Mouse (Mus musculus) left cerebral cortex, postnatal 36 days (tissue): Measurements from ENCODE around the gene Tff2. TPM values are rescaled to one million over a fixed set of nuclear protein-coding genes. Genes with fewer than 3 reads are reported as not detected.
A peak's percentile ranks its signal among the peaks of the same experiment; 100 is the strongest.

Experiments used
- DNase-seq, 2 experiments: peaks; one replicate each; pipeline ENCODE4 v3.0.0; 2021 to 2022; ENCODE audit warnings: low spot score in 2 of 2, mixed read lengths in 1 of 2
- intact Hi-C: fragments of 180-260 bp; cut with DNase I; formaldehyde crosslinking; loops from one replicate; pipeline ENCODE4 v1.15.1; 2025
- total RNA-seq, 2 experiments: library from RNA; stranded (reverse); gene quantifications; 2 replicates each; pipeline ENCODE4 v1.2.3; 2021

The Tff2 gene
- total RNA-seq, 2 experiments from 2014 or later, result not detected

DNA sequence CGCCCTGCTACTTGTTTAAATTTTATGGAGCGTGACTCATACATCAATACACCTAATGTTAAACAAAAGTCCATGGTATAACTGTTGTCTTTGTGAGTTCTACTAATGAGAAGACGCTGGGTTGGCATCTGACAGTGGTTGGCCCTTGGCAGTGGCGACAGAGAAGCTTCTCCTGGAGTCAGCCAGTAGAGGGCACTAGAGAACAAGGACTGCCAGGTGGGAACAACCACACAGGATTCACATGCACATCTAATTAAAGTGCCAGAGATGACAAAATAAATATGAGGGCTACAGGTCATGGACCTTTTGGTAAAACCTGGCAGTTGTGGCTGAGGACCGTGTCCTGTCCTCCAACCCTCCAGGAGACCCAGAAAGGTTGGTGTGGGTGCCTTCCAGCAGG, 5.7 kb downstream of the Tff2 start:
- DNase-seq, result peak; percentile 39 to 53
- intact Hi-C loops, result loop anchor here (2.0 kb wide), 1 partner anchor 48 kb away; no protein-coding TSS in a partner anchor

GRCm38 (mm10) chr17:31136821-31137220, 7.3 kb downstream of the Tff2 start:
- DNase-seq, result no peak
- intact Hi-C loops, result no loop called here

GRCm38 (mm10) chr17:31136291-31136690, 7.8 kb downstream of the Tff2 start:
- intact Hi-C loops, result no loop called here
- no peak for DNase-seq

- intact Hi-C loops, result no loop called here
- DNase-seq, result no peak
These were observed 9.2 kb downstream of the Tff2 start for GRCm38 (mm10) chr17:31134913-31135312.

GRCm38 (mm10) chr17:31133776-31134175, 10.3 kb downstream of the Tff2 start:
- DNase-seq, result no peak
- intact Hi-C loops, result no loop called here

DNA sequence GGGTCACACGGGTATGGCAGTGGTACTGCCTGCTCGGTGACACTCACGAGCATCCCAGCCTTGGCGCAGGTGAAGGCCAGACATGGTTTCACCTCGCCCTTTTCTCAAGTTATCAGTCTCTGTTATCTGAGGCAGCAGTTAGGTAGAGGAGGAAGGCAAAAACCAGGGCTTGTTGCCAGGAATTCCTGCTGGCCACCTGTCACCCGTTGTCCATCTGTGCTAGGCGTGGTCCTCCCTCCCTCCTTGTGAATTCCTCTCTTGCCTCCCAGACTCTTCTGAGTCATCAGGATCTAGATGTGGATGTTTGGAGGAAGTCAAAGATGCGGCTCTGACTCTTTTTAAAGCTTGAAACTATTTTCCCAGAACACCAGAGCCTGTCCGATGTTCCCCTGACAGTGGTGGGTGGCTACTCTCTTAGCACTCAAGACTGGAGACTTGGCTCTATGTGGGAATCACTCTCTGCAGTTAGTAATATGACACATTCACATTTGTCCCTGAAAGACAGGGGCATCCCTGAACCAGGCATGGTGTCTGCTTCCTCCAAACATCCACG, 12.7 kb downstream of the Tff2 start:
- peak in 1 of 2 experiments; percentile 46 for DNase-seq
- intact Hi-C loops, result no loop called here

DNA sequence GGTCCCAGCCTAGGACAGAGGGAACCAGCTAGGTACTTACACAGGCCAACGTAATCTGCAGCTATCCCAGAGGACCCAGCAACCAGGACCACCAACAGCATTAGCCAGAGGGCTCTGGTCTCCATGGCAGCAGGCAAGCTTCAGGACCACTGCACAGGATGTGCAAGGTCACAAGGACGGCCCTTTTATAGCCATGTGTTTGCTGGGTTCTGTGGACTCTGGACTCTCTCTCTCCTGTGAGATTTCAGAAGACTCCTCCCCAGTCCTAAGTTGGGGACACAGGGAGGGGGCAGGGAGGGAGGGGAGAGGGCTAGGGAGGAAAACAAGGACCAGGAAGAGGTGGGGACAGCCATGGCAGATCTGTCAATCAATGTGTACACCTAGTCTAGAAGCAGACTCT, 14.6 kb downstream of the Tff2 start, which contains the start of gene Tff3:
Gene Tff3 (minus strand): TSS at position 195 of the 400 bp plus-strand sequence.
- no peak for DNase-seq
- intact Hi-C loops, result no loop called here

GRCm38 (mm10) chr17:31128708-31129318, 15.3 kb downstream of the Tff2 start:
- DNase-seq, result no peak
- intact Hi-C loops, result no loop called here

- intact Hi-C loops, result no loop called here
- DNase-seq, result peak; percentile 42 to 53
These were observed 18.4 kb downstream of the Tff2 start for GRCm38 (mm10) chr17:31125548-31126266.

DNA sequence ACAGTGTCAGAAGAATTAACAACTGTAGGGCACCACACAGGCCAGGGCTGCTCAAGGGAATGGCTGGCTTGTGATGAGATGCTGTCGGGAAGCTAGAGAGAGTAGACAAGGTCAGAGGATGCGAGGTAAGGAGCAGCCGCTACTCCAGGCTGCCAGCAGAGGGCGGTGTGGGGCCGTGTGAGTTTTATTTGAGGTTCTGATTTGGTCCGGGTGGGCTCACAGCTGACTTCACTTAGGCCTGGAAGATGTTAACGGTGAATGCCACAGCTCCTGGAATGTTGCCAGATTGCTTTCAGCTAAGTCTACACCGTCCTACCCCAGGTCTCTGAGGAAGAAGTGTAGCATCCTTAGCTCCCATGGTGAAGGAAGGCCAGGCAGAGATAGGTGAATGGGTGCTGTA, 22.1 kb downstream of the Tff2 start:
- no peak for DNase-seq
- intact Hi-C loops, result no loop called here

DNA sequence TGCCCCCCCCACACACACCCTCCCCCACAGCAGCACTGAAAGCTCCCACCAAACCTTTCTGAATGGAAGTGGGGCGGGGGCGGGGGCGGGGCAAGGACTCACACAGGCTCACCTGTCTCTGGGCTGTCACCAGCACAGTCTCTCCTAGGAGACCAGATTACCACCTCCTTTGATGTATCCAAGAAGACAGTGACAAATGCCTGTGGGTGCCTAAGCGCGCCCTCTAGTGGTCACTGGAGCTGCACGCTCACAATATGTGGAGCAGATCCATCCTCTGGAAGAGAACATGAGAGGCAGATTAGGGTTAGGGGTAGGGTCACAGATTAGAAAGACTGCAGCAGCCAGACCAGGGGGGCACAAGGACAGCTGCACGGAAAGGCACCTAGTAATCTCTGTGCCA, 24.7 kb downstream of the Tff2 start:
- peak; percentile 74 to 76 for DNase-seq
- intact Hi-C loops, result loop anchor here (2.0 kb wide), 2 partner anchors 101 to 109 kb away; no protein-coding TSS in a partner anchor

DNA sequence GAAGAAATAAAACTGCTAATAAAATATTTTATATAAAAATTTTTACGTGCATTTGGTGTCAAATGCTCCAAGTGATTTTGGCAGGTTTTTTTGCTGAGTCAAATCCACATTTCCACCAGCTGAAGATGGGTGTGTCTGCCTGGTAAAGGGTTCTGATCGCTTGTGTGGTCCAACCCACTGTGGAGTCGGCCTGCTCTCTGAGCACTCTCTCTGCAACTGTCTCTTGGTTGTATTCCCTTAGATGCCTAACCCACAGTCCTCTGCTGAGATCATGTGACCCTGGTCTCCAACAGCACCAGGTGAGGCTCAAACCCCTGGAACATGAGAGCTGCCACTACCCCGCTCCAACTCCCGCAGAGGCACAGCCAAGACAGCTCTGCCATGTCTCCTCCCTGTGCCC, 26.1 kb downstream of the Tff2 start:
- DNase-seq, result no peak
- intact Hi-C loops, result loop anchor here (2.0 kb wide), 2 partner anchors 99 to 107 kb away; no protein-coding TSS in a partner anchor

DNA sequence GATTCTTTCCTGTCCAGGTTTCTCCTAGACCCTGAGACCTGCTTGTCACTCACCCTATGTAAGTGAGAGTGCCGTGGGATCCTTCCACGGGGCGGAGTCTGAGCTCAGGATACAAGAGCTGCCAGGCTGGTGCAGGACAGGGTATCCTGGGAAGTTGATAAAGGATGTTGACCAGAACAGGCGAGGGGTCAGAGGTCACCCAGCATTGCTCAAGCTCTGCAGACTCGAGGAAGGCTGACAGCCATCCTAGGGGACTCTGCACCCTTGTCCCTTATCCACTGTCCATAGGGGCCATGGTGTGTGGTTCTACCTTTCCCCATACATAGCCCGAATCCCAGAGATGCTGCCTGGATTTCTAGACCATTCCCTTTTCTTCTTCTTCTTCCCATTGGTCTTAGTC, 28.0 kb downstream of the Tff2 start:
- intact Hi-C loops, result no loop called here

GRCm38 (mm10) chr17:31113191-31113856, 30.8 kb downstream of the Tff2 start:
- no peak for DNase-seq
- intact Hi-C loops, result loop anchor here (5.0 kb wide), 1 partner anchor 56 kb away; the partner anchor contains the start of gene Abcg1

More for the DNA sequence above, 28.0 kb downstream of the Tff2 start:
- DNase-seq, result no peak

DNA sequence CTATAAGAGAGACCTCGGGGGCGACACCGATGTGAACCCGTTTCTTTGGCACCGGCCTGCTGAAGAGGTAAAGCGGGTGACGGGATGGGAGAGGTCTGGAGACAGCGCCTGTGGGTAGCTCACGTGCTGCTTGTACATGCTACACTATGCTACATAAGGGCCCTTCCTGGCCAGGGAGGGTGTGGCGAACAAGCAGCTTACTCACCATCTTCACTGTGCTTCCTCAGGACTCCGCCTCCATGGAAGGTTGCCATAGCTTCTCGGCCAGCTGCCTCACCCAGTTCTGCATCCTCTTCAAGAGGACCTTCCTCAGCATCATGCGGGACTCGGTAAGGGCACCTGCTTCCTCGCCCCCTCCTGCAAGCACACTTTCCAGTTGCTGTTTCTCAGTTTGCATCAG, 35.7 kb downstream of the Tff2 start:
- no peak for DNase-seq
- intact Hi-C loops, result no loop called here

- no peak for DNase-seq
- intact Hi-C loops, result no loop called here
These were observed 40.3 kb downstream of the Tff2 start for GRCm38 (mm10) chr17:31103823-31104222.

DNA sequence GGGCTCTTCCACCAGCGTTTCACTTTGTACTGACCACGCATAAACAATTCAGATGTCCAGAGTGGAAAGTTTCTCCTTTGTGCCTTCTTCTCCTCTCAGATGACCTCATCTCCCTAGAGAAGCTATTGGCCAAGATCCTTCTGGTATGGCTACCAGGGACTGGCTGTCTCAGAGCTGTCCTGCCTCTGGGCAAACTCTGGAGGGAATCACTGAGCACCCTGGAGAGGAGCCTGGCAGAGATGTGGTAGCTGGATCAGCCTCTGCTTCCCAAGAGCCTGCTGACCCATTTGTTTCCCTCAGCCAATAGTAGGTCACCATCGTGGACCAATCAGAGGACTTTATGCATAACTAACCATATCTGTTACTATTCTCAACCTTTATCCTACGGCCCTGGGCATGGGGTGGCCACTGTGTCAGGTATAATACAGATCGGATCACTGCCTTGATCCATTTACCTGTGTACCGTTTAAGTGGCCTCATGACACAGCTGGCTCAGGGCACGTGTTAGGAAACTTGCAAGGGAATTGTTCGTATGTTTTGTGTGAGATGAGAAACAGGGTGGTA, 41.0 kb downstream of the Tff2 start:
- intact Hi-C loops, result no loop called here
- DNase-seq, result no peak

- DNase-seq, result no peak
These were observed 45.3 kb downstream of the Tff2 start for GRCm38 (mm10) chr17:31098788-31099187.

GRCm38 (mm10) chr17:31096893-31097292, 47.2 kb downstream of the Tff2 start:
- no peak for DNase-seq
- intact Hi-C loops, result no loop called here

More at GRCm38 (mm10) chr17:31098788-31099187, 45.3 kb downstream of the Tff2 start:
- intact Hi-C loops, result no loop called here

DNA sequence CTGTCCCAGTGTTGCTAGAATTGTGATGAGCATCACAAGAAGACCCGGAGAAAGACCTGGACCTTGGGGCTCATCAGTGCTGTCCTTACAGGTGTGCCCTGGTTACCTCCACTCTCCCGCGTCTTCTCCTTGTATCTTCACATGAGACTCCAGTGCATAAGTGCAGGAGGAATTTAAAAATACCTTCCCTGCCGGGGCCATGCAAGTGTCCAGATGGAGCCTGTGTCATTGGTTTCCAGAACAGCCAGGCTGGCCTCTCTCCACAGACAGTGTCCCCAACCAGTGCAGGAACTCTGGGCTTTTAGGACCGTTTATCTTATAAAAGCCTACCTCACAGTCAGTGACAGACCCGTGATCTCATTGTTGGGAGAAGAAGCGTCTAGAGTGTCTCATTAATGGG, 48.5 kb downstream of the Tff2 start:
- DNase-seq, result no peak
- intact Hi-C loops, result no loop called here
